Mouse (Mus musculus) lung, embryonic 16.5 days (tissue): ENCODE results near the gene Hoxd4. TPM values are rescaled to one million over a fixed set of nuclear protein-coding genes. Genes with fewer than 3 reads are reported as not detected.

ENCODE experiments used
- ATAC-seq: fragments of 200-750 bp; cut with Nextera tagmentation; 2 replicates; pipeline ENCODE4 v1.8.0; 2017; ENCODE audit warnings: low read depth, mild to moderate bottlenecking, moderate library complexity
- H3K27ac ChIP-seq: fragments of 300-500 bp; sonication (generic); 2 replicates; pipeline ENCODE4 v1.5.1; 2014; ENCODE audit warnings: mild to moderate bottlenecking, control low read depth, low read length
- H3K27me3 ChIP-seq: fragments of 300-500 bp; sonication (generic); 2 replicates; pipeline ENCODE4 v1.6.1; 2014; ENCODE audit warnings: low read depth, low read length, mixed read lengths; ENCODE audit not compliant: control insufficient read depth, insufficient read depth
- H3K36me3 ChIP-seq: fragments of 300-500 bp; sonication (generic); 2 replicates; pipeline ENCODE4 v1.6.1; 2014; ENCODE audit warnings: low read length; ENCODE audit not compliant: control insufficient read depth, insufficient read depth
- H3K4me1 ChIP-seq: fragments of 300-500 bp; sonication (generic); replicated peaks from 2 replicates; pipeline ENCODE4 v1.6.1; 2014; ENCODE audit warnings: low read length, mixed read lengths; ENCODE audit not compliant: control insufficient read depth, insufficient read depth
- H3K4me2 ChIP-seq: fragments of 300-500 bp; sonication (generic); 2 replicates; pipeline ENCODE4 v1.6.1; 2014; ENCODE audit warnings: low read depth, low read length, control low read depth
- H3K4me3 ChIP-seq: fragments of 300-500 bp; sonication (generic); 2 replicates; pipeline ENCODE4 v1.5.1; 2014; ENCODE audit warnings: mild to moderate bottlenecking, low read length, control low read depth
- H3K9ac ChIP-seq: fragments of 300-500 bp; sonication (generic); 2 replicates; pipeline ENCODE4 v1.6.1; 2014; ENCODE audit warnings: low read length, control low read depth
- H3K9me3 ChIP-seq: fragments of 300-500 bp; sonication (generic); 2 replicates; pipeline ENCODE4 v1.6.1; 2016; ENCODE audit warnings: low read length; ENCODE audit not compliant: control insufficient read depth
- WGBS: fragments of 180-500 bp; shearing (Covaris S2); extraction: QIAGEN DNeasy Blood & Tissue Kit; methylation state at CpG from one replicate; pipeline ENCODE4 v1.1.7; 2014; 5-methylcytosine and 5-hydroxymethylcytosine counted together
- polyA plus RNA-seq: library from polyadenylated mRNA; unstranded; fragments of >200 nt; fragmentation: Nextera tagmentation; extraction: Ambion mirVana; gene quantifications from 2 replicates; pipeline ENCODE4 v1.2.1, GENCODE M21; 2015

Gene Hoxd4
- polyA plus RNA-seq, 1 experiment from 2014 or later: not detected

GRCm38 (mm10) chr2:74737578-74738070, 25.9 kb downstream of the Hoxd4 start:
- no peak overlapping the region for H3K27ac ChIP-seq
- H3K9ac ChIP-seq: no peak overlapping the region
- no peak overlapping the region for H3K4me3 ChIP-seq
- H3K4me1 ChIP-seq: peaks cover 3% of the 10 kb centered on the region; the same call in 1 of the 2 replicates
- no peak overlapping the region for H3K4me2 ChIP-seq
- ATAC-seq: no peak
- WGBS: 7% methylated on average over 7 of the region's 7 CpGs
- H3K27me3 ChIP-seq: peaks cover 97% of the 10 kb centered on the region
- no peaks in the 10 kb centered on the region for H3K9me3 ChIP-seq
- no peaks in the 10 kb centered on the region for H3K36me3 ChIP-seq

GRCm38 (mm10) chr2:74738623-74739475, 27.1 kb downstream of the Hoxd4 start:
- Histone ChIP-seq H3K27ac (no peak overlapping the region), H3K27me3 (peaks cover 95% of the 10 kb centered on the region), H3K36me3 (no peaks in the 10 kb centered on the region), H3K4me3 (no peak overlapping the region), H3K9ac (no peak overlapping the region), H3K4me1 (peaks cover 3% of the 10 kb centered on the region; the same call in 1 of the 2 replicates), H3K4me2 (no peak overlapping the region), H3K9me3 (no peaks in the 10 kb centered on the region)
- WGBS: 0% methylated on average over 20 of the region's 20 CpGs
- ATAC-seq: no peak

- Histone ChIP-seq H3K9me3 (no peaks in the 10 kb centered on the region), H3K27ac (no peak overlapping the region), H3K4me3 (no peak overlapping the region), H3K4me1 (peaks cover 3% of the 10 kb centered on the region; the same call in 1 of the 2 replicates), H3K4me2 (no peak overlapping the region), H3K27me3 (peaks cover 95% of the 10 kb centered on the region), H3K36me3 (no peaks in the 10 kb centered on the region), H3K9ac (no peak overlapping the region)
- ATAC-seq: no peak
- 7% methylated on average over 2 of the region's 2 CpGs for WGBS
These were observed 27.7 kb downstream of the Hoxd4 start for GRCm38 (mm10) chr2:74739476-74739800.

DNA sequence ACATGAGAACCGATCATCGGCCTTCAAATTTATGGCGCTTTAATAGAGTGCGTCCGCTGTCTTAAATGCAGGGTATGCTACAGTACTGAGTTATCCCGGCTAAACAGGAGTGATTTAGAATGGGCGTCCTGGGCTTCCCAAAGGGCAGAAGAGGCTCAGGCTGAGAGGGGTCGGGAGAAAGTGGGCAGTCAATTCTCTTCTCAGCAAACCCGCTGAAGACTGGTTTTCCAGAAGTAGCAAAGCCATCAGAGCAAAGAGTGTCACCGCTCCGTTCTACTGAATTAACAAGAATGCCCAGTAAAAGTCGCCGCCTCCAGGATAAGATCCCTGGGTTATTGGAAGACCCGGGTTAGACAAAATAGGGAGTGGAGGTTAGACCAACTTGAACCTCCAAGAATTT, 28.1 kb downstream of the Hoxd4 start:
- peaks cover 95% of the 10 kb centered on the region for H3K27me3 ChIP-seq
- no peaks in the 10 kb centered on the region for H3K9me3 ChIP-seq
- no peaks in the 10 kb centered on the region for H3K36me3 ChIP-seq
- peaks cover 3% of the 10 kb centered on the region; the same call in 1 of the 2 replicates for H3K4me1 ChIP-seq
- no peak overlapping the region for H3K4me2 ChIP-seq
- no peak for ATAC-seq
- WGBS: 4% methylated on average over 14 of the region's 14 CpGs
- no peak overlapping the region for H3K27ac ChIP-seq
- H3K4me3 ChIP-seq: no peak overlapping the region
- H3K9ac ChIP-seq: no peak overlapping the region

- Histone ChIP-seq H3K9ac (no peak overlapping the region), H3K36me3 (no peaks in the 10 kb centered on the region), H3K9me3 (no peaks in the 10 kb centered on the region), H3K4me1 (peaks cover 3% of the 10 kb centered on the region; the same call in 1 of the 2 replicates), H3K27ac (no peak overlapping the region), H3K4me2 (no peak overlapping the region), H3K27me3 (peaks cover 95% of the 10 kb centered on the region), H3K4me3 (no peak overlapping the region)
- 2% methylated on average over 43 of the region's 43 CpGs for WGBS
- no peak for ATAC-seq
These were observed 28.8 kb downstream of the Hoxd4 start for GRCm38 (mm10) chr2:74740311-74741091.

DNA sequence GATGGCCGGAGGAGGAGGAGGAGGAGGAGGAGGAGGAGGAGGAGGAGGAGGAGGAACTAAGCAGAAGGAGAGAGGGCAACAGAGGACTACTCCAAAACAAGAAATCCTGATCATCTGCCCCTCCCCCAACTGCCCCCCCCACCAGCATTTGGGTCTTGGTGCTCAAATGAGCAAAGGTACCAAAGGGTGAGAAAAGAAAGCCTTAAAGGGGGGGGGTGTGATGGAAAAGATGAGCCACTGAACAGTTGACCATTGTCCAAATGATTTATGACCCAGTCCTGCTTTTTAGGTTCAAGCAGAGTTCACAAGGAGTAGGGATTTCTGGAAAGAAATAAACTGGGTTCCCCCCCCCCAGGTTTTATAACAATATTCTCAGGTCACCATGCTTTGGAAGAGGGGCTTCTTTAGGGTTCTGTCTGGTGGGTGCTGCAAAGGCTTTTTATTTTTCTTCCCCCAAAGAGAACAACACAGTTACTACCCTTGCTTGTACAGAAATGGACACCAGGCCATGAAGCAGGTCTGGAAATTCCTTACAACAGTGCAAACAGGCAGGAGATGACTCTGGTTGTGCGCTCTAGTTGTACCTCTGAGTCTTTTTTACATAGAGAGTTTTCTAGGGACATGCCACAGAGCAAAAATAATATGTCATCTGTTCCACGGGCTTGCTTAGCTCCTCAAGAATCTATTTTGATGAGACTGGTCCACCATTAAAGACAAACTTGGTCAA, 29.7 kb downstream of the Hoxd4 start:
- Histone ChIP-seq H3K4me1 (peaks cover under 1% of the 10 kb centered on the region; the same call in 1 of the 2 replicates), H3K9me3 (no peaks in the 10 kb centered on the region), H3K4me3 (no peak overlapping the region), H3K27ac (no peak overlapping the region), H3K4me2 (no peak overlapping the region), H3K27me3 (peaks cover 95% of the 10 kb centered on the region), H3K36me3 (no peaks in the 10 kb centered on the region), H3K9ac (no peak overlapping the region)
- ATAC-seq: no peak
- 29% methylated on average over 2 of the region's 3 CpGs for WGBS

- no peak overlapping the region for H3K9ac ChIP-seq
- no peaks in the 10 kb centered on the region for H3K36me3 ChIP-seq
- no peak overlapping the region for H3K27ac ChIP-seq
- peaks cover 5% of the 10 kb centered on the region; the same call in 1 of the 2 replicates for H3K4me1 ChIP-seq
- H3K4me2 ChIP-seq: no peak overlapping the region
- no peaks in the 10 kb centered on the region for H3K9me3 ChIP-seq
- no peak overlapping the region for H3K4me3 ChIP-seq
- no peak for ATAC-seq
- H3K27me3 ChIP-seq: peaks cover 95% of the 10 kb centered on the region
These were observed 30.2 kb downstream of the Hoxd4 start for GRCm38 (mm10) chr2:74741979-74742277.

DNA sequence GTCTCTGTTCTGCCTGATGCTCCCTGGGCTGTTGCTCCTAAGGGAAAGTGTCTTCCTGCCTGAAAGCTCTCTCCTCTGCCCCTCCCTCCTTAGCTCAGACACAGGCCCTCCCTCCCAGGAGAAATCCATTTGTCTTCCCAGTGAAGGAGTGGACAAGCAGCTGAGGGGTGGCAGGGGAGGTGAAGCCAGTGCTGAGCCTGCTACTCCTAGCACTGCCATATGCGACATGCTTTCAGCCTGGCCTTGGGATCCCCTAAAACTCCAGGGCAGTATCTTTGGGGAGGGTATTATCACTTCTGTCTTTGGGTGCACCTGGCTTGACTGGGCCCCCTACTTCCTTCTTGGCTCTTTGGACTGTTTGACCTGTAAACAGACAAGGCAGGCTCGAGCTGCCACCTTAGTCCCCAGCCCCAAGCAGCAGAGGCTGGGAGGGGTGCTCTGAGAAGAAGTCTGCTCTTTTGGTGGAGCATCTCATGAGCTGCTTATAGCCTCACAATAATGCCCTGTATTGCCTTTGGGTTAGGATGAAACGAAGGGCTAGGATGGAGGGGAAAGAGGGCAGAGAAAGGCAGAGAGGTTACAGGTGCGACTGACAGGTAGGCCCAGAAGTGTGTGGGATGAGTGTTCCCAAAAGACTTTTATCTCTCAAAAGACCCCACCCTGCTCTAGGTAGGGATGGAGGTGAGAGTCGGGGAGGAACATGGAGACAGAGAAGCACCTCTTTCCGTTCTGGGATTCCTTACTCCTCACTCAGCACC, 34.0 kb downstream of the Hoxd4 start:
- no peak overlapping the region for H3K4me2 ChIP-seq
- H3K9ac ChIP-seq: no peak overlapping the region
- no peaks in the 10 kb centered on the region for H3K36me3 ChIP-seq
- no peak overlapping the region for H3K27ac ChIP-seq
- no peak for ATAC-seq
- peaks cover 94% of the 10 kb centered on the region for H3K27me3 ChIP-seq
- H3K4me3 ChIP-seq: no peak overlapping the region
- no peaks in the 10 kb centered on the region for H3K9me3 ChIP-seq
- H3K4me1 ChIP-seq: peaks cover 7% of the 10 kb centered on the region; the same call in 1 of the 2 replicates
- 4% methylated on average over 6 of the region's 6 CpGs for WGBS
